Mouse (Mus musculus) retina, adult 2 months (tissue): Measurements from ENCODE around the gene Slc45a3.

Experiments used
- DNase-seq: peaks from one replicate; pipeline ENCODE4 v3.0.0-alpha.2; 2012; ENCODE audit warnings: low read depth, low spot score

The Slc45a3 gene

GRCm38 (mm10) chr1:131964580-131964979, 1.8 kb downstream of the Slc45a3 start:
- no peak for DNase-seq

GRCm38 (mm10) chr1:131965818-131966217, 3.1 kb downstream of the Slc45a3 start:
- DNase-seq: no peak

DNA sequence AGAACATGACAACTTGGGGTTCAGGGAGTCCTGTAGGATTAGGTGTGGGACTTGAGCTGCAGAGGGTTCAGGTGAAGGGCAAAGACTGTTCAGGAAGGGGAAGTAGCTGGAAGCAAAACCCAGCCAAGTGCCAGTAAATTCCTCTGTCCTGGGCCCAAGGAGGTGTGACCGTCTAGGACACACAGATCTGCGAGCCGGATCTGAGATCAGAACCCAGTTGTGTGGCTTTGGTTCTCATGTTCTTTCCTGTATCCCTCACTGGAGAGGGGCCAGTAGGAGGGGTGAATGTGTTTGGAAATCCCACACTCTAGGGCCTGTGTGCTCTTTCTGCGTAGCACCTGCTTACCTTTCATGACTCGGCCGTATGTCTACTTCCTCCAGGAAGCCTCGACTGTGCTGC, 4.6 kb downstream of the Slc45a3 start:
- DNase-seq: no peak

DNA sequence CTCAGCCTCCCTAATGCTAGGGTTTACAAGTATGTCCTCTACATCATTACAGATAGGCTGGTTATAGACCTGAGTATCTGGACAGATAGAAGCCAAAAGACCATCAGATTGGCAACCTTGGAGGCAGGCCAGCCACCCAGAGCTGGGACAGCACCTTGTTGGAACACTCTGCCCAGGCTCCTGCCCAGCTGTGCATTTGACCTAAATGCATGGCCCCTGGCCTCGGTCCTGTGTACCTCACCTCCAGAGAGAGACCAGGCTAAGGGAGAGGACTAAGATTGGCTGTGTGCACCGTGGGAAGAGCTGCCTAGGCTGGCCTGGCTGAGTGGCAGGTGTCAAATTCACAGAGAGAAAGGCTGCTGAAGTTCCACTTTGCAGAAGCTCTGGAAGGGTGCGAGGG, 5.8 kb downstream of the Slc45a3 start:
- DNase-seq: no peak

DNA sequence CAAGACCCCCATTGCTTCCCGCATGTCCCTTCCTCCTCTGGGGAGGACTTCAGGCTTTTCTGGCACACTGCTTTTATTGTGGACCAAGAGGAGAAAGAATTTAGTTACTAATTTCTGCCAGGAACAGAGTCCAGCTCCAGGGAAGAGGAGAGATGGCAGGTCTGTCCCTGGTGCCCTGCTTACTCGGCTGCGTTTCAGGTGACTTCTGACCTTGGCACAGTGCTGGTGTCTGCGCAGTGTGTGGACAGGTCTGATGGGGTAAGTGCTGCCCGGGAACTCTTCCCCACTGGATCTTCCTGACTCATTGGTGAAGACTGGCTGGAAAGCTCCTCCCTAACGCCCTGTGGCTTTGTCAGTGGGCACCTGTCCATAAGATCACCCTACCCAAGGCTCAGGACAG, 6.2 kb downstream of the Slc45a3 start:
- DNase-seq: no peak

GRCm38 (mm10) chr1:131969825-131970224, 7.1 kb downstream of the Slc45a3 start:
- no peak for DNase-seq

DNA sequence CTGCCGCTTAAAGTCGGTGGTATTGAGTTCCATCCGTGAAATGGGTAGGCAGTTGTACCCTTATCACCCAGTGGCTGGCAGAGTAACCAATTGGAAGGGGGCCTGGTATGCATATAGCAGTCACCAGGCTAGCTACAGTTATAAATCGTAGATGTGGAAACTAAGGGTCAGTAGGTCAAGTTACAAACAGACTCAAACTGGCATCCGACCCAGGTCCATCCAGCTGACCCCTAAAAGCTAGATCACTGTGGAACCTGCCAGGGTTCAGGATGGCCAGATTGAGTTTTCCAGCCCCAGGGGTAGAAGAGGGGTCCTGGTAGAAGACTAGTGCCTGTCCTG, 7.5 kb downstream of the Slc45a3 start:
- no peak for DNase-seq

GRCm38 (mm10) chr1:131970661-131971520, 8.1 kb downstream of the Slc45a3 start:
- DNase-seq: no peak

GRCm38 (mm10) chr1:131971771-131972497, 9.2 kb downstream of the Slc45a3 start:
- DNase-seq: no peak

- DNase-seq: no peak
These were observed 9.9 kb downstream of the Slc45a3 start for GRCm38 (mm10) chr1:131972498-131973334.

- no peak for DNase-seq
These were observed 11.2 kb downstream of the Slc45a3 start for GRCm38 (mm10) chr1:131973991-131974390.

DNA sequence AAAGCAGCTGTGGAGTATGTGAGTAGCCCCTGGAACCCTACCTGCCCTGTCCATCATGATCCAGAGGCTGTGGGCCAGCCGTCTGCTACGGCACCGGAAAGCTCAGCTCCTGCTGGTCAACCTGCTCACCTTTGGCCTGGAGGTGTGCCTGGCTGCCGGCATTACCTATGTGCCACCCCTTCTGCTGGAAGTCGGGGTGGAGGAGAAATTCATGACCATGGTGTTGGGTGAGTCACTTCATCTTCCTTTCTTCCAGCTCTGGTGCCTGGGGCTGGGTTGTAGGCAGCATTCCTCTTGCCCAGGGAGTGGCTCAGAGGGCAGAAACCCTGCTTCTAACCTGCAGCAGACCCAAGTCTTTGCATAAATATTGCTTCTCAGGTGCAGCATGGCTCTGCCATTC, 14.1 kb downstream of the Slc45a3 start:
- no peak for DNase-seq

GRCm38 (mm10) chr1:131980471-131980870, 17.7 kb downstream of the Slc45a3 start:
- DNase-seq: no peak

DNA sequence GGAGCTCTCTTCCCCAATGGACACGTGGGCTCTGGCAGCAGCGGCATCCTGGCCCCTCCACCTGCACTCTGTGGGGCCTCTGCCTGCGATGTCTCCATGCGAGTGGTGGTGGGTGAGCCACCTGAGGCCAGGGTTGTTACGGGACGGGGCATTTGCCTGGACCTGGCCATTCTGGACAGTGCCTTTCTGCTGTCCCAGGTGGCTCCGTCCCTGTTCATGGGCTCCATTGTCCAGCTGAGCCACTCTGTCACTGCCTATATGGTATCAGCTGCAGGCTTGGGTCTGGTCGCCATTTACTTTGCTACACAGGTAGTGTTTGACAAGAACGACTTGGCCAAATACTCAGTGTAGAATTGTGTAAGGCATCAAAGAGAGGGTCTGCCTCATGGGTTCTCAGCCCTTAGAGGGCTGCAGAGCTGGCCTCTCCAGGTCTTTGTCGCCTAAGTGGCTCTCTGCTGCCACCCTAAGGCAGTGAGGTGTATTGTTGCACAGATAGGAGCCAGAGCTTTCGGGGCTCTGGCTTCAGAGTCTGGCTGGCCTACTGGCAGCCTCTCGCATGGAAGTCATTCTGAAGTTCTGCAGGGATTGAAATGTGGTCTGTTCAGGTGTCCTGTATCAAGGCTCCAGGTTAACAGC, 18.7 kb downstream of the Slc45a3 start:
- DNase-seq: peak; percentile 45

- peak; percentile 58 for DNase-seq
These were observed 20.1 kb downstream of the Slc45a3 start for GRCm38 (mm10) chr1:131982907-131983306.

DNA sequence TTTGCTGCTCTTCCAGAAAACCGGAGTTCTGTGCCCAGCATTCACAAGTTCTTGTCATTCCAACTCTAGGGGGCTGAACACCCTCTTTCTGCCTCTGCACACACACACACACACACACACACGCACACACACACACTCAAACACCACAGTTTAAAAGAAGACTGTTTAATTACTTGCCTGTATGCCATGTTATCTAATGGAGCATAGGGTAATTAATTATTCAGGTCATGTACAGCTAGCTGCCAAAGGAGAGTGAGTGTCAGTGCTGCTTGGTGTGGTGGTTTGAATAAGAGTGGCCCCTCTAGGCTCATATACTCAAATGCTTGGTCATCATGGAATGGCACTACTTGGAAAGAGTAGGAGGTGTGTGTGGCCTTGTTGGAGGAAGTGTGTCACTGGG, 21.0 kb downstream of the Slc45a3 start:
- no peak for DNase-seq

GRCm38 (mm10) chr1:131987432-131987831, 24.7 kb downstream of the Slc45a3 start:
- no peak for DNase-seq

DNA sequence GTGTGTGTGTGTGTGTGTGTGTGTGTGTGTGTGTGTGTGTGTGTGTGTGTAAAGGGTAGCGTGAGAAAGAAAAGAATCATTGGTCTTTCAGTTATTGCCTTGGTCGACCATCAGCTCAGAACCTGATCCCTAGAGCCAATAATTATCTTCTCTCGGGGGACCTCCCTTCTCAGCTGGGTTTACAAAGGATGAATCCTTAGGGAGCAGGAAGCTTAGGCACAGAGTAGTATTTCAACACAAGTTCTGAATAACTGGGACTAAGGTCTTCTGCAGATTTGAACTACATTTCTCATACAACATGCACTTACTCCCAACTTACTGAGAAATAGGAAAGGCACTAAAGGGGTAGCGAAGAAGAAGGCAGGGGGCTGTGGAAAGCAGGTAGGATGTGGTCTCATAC, 26.7 kb downstream of the Slc45a3 start:
- DNase-seq: no peak

DNA sequence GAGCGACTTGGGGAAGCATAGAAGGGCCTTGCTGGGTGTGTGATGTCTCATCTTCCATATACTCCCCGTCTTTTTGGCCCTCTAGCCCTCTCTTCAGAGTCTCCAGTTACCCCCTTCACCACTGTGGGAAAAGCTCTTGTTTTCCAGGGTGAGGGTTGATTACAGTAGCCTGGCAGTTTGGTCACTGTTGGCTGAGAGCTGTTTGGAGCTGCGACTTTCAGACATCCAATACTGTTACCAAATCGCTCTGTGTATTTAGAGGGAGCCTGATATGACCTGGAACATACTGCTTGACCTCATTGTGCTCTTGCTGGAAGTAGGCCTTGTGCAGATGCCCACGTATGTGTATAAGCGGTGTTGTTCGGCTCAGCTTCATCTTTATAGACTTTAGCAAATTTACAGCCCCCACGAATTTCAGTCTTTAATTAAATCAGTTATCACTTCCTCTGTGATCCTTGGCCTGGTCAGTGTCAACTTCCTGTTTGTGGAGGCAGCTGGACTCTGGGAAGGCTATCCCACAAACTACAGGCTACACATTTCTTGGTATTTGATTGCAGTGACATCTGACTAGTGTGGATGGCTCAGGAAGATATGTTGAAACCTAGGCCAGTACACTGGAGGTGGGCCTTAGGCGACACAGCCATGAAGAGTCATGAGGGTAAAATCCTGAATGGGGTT, 27.5 kb downstream of the Slc45a3 start:
- no peak for DNase-seq

GRCm38 (mm10) chr1:131992561-131993001, 29.8 kb downstream of the Slc45a3 start:
- no peak for DNase-seq
